Mouse (Mus musculus): ENCODE measurements around the gene Polr2f.

Polr2f gene

GRCm38 (mm10) chr15:79162301-79162700, 21.5 kb downstream of the Polr2f start:
- DNase-seq (ENCODE audit: low spot score): no peak

DNA sequence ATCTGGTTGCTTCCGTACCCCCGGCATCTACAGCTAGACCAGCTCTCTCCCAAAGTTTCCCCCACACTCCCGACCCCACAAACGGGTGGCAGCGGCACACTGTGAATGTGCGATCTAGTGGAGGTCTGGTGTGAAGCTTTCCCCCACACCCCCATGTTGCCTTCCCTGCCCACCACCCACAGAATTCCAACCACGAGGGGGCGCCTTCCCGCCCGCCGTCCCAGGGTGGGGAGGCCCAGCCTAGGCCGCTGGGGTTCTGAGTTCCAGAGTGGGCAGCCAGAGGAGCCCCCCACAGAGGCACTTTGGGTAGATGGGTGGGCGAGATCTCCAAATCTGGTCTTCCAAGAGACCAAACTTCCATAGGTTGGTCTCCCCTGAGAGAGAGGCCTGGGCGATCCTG, 22.0 kb downstream of the Polr2f start:
- no peak for DNase-seq (ENCODE audit: low spot score)

- no peak for DNase-seq (ENCODE audit: low spot score)
These were observed 23.4 kb downstream of the Polr2f start for GRCm38 (mm10) chr15:79164251-79164650.

DNA sequence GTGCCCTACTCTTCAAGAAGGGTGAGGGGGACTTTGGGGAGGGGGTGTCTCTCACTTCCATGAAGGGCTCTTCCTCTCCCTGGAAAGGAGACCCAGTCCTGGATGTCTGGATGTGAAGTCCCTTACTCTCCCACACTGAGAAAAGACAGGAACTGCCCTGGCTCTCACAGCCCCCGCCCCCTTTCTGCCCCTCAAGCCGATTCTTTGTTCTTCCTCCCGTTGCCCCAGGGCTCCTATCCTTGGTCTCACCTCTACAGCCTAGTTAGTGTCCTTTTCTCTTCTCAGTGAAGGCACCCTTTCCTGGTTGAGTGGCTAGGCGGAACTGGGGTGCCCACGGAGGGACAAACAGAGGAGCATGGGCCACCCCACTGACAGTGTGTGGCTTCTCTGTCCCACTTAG, 24.3 kb downstream of the Polr2f start, which contains the start of gene Sox10:
Gene Sox10, minus strand, starts transcription at position 101 of the 400 bp plus-strand sequence.
- no peak for DNase-seq (ENCODE audit: low spot score)

GRCm38 (mm10) chr15:79166712-79167111, 25.9 kb downstream of the Polr2f start:
- no peak for DNase-seq (ENCODE audit: low spot score)

GRCm38 (mm10) chr15:79176905-79177304, 36.1 kb downstream of the Polr2f start:
- DNase-seq (ENCODE audit: low spot score): no peak

DNA sequence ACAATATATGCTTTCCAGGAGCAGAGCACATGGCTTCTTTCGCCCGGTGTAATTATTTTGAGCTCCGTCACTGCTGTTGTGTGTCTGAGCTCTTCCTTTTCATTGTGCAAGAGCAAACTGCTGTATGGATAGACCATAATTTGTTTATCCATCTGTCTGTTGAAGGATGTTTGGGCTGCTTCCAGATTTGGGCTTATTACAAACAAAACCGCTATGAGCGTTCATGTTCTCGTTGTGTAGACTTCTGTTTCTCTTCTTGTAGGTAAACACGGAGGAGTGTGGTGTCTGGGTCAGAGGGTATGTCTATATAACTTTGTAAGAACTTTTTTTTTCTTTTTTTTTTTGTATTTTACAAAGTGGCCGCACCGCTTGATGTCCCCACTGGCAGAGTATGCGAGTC, 44.4 kb downstream of the Polr2f start:
- DNase-seq (ENCODE audit: low spot score): no peak

DNA sequence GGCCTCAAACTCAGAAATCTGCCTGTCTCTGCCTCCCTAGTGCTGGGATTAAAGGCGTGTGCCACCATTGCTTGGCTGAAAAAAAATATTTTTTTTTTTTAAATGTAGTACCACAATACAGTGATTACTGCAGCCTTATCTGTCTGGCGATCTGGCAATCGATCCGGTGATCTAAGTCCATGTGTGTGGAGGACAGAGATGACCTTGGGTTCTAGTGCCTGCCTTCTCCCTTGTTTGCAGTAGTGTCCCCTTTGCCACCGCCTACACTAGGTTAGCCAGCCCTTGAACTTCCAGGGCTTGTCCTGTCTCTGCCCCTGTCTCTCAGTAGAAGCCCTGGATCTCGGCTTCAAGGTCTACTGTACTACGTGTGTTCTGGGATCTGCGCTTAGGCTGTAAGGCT, 47.0 kb downstream of the Polr2f start:
- DNase-seq (ENCODE audit: low spot score): no peak

DNA sequence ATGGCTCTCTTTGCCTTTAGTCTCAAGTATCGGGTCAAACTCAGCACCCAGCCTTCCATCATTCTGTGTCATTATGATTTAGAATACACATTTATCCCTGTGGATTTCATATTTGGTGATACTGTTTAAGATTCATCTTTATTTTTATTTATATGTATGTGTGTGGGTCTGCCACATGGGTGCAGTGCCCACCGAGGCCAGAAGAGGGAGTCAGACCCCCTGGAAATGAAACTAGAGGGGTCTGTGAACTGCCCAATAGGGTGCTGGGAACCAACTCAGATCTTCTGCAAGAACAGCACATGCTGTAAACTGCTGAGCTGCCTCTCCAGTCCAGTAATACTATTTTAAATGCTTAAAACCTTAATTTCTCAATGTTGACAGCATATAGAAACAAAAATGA, 50.6 kb downstream of the Polr2f start:
- no peak for DNase-seq (ENCODE audit: low spot score)

DNA sequence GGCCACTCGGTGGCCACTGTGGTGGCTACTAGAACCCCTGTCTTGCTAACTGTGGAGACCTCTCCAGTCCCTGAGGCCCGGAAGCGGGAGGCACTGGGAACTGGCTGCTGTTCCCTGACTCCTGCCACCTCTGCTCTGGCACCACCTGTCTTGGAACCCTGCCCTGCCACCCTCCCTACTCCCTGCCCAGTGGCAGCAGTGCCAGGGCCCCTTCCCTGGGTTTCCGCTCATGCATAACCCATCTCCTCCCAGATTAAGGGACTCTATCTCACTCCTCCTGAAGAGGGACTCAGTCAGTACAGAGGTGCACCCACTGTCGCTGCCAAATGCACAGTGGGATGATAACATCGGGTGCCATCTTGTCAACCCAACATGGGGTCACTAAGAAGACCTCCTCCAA, 51.6 kb downstream of the Polr2f start:
- DNase-seq (ENCODE audit: low spot score): no peak

- DNase-seq (ENCODE audit: low spot score): no peak
These were observed 52.4 kb downstream of the Polr2f start for GRCm38 (mm10) chr15:79192885-79193845.

DNA sequence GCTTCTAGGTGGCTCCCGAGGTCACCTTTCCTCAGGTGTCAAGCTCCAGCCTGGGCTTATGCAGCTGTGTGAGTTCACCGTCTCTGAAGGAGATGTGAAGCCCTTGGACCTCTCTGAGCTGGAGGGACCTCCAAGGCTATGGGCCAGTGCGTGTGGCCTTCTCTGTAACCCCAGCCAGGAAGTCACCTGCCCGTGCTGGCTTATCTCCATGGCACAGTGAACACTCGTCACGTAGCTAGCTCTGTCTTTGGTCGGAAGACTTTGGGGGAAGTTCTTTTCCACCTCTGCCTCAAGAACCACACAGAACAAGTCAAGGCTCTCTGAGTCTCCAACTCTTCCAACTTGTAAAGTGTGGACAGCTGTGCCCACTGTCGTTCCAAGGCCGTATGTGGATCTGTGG, 53.2 kb downstream of the Polr2f start:
- no peak for DNase-seq (ENCODE audit: low spot score)

DNA sequence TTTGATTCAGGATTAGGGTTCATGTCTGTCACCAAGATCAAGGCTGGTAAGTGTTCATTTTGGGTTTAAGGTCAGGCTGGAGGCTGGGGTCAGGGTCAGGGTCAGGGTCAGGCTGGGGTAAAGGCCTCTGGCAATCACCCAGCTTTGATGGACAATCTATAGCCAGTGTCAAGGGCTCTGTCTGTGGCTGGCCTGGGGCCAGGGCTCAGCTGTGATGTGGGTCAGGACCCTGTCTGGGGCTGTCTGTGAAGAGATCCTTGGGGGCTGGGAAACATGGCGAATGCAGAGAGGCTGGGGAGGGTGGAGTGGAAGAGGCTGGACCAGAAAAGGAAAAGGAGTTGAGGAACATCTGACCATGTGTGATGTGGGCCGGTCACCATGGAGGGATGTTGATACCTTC, 54.1 kb downstream of the Polr2f start:
- no peak for DNase-seq (ENCODE audit: low spot score)

- DNase-seq (ENCODE audit: low spot score): no peak
These were observed 54.7 kb downstream of the Polr2f start for GRCm38 (mm10) chr15:79195492-79195891.

- no peak for DNase-seq (ENCODE audit: low spot score)
These were observed 58.7 kb downstream of the Polr2f start for GRCm38 (mm10) chr15:79199390-79199976.

Data from urinary bladder, postnatal 10 days (tissue).